Mouse (Mus musculus) embryonic fibroblast, embryonic 13.5 days (primary cell): ENCODE measurements around the gene Ache. TPM values are rescaled to one million over a fixed set of nuclear protein-coding genes. Genes with fewer than 3 reads are reported as not detected.
A peak's percentile ranks its signal among the peaks of the same experiment; 100 is the strongest.

ENCODE experiments used
- H3K27ac ChIP-seq: 2 replicates; pipeline ENCODE4 v1.5.1; 2012; ENCODE audit warnings: low read length, control low read depth, inconsistent platforms; ENCODE audit not compliant: insufficient read depth
- H3K4me1 ChIP-seq: 2 replicates; pipeline ENCODE4 v1.6.1; 2011; ENCODE audit warnings: low read length; ENCODE audit not compliant: control insufficient read depth, insufficient read depth
- H3K4me3 ChIP-seq: 2 replicates; pipeline ENCODE4 v1.5.1; 2011; ENCODE audit warnings: mild to moderate bottlenecking, control low read depth, low read length; ENCODE audit not compliant: insufficient read depth
- CTCF ChIP-seq: IDR thresholded peaks from 2 replicates; pipeline ENCODE4 v1.5.1; 2011; ENCODE audit warnings: mild to moderate bottlenecking, control low read depth, low read length, moderate library complexity, borderline replicate concordance; ENCODE audit not compliant: insufficient read depth
- POLR2A ChIP-seq: IDR thresholded peaks from 2 replicates; pipeline ENCODE4 v1.6.1; 2011; ENCODE audit warnings: low read depth, mild to moderate bottlenecking, control low read depth, low read length, moderate library complexity
- polyA plus RNA-seq: library from polyadenylated mRNA; stranded (reverse); fragments of >200 nt; gene quantifications from 2 replicates; pipeline ENCODE4 v1.2.4, GENCODE M21; 2011; ENCODE audit warnings: low read depth; ENCODE audit not compliant: missing spikeins, insufficient read length

Ache gene
- polyA plus RNA-seq, 1 experiment, result 0.33 TPM

GRCm38 (mm10) chr5:137333512-137334174, 46.3 kb downstream of the Ache start, which contains the start of gene Slc12a9:
Gene Slc12a9 (minus strand): TSS chr5:137333597.
- TF ChIP-seq POLR2A (peak; percentile 59; the same call in 1 of the 2 replicates), CTCF (peak; percentile 74; the same call in 1 of the 2 replicates)
- Histone ChIP-seq H3K4me3 (peak within 1 kb of the TSS; percentile 60), H3K4me1 (no peaks in the 10 kb centered on the region), H3K27ac (no peak within 1 kb of the TSS)

GRCm38 (mm10) chr5:137334317-137334716, 47.0 kb downstream of the Ache start:
- TF ChIP-seq CTCF (no peak), POLR2A (no peak)
- H3K4me1 ChIP-seq, result no peaks in the 10 kb centered on the region
- no peak overlapping the region for H3K4me3 ChIP-seq
- no peak overlapping the region for H3K27ac ChIP-seq

- TF ChIP-seq CTCF (no peak), POLR2A (no peak)
- H3K27ac ChIP-seq, result no peak overlapping the region
- H3K4me3 ChIP-seq, result no peak overlapping the region
- H3K4me1 ChIP-seq, result no peaks in the 10 kb centered on the region
Measured at GRCm38 (mm10) chr5:137335066-137335465, 47.7 kb downstream of the Ache start.

- H3K27ac ChIP-seq, result no peak overlapping the region
- H3K4me3 ChIP-seq, result no peak overlapping the region
- TF ChIP-seq CTCF, result no peak
- no peak for TF ChIP-seq POLR2A
- no peaks in the 10 kb centered on the region for H3K4me1 ChIP-seq
Measured at GRCm38 (mm10) chr5:137337190-137337589, 49.9 kb downstream of the Ache start.

- TF ChIP-seq POLR2A (peak; percentile 63), CTCF (no peak)
- H3K4me1 ChIP-seq, result no peaks in the 10 kb centered on the region
- H3K4me3 ChIP-seq, result peak overlapping the region; percentile 31
- H3K27ac ChIP-seq, result peak overlapping the region; percentile 72
Measured at GRCm38 (mm10) chr5:137338256-137338655, 50.9 kb downstream of the Ache start.

- peak overlapping the region; percentile 31 for H3K4me3 ChIP-seq
- no peaks in the 10 kb centered on the region for H3K4me1 ChIP-seq
- TF ChIP-seq CTCF (no peak), POLR2A (no peak; the same call in 1 of the 2 replicates)
- H3K27ac ChIP-seq, result peak overlapping the region; percentile 72
Measured at GRCm38 (mm10) chr5:137338663-137339289, 51.5 kb downstream of the Ache start.

GRCm38 (mm10) chr5:137339290-137339979, 52.1 kb downstream of the Ache start:
- no peak for TF ChIP-seq POLR2A
- TF ChIP-seq CTCF, result no peak
- Histone ChIP-seq H3K4me1 (no peaks in the 10 kb centered on the region), H3K27ac (no peak overlapping the region), H3K4me3 (no peak overlapping the region)

- no peak overlapping the region for H3K4me3 ChIP-seq
- H3K27ac ChIP-seq, result no peak overlapping the region
- TF ChIP-seq POLR2A (no peak), CTCF (no peak)
- no peaks in the 10 kb centered on the region for H3K4me1 ChIP-seq
Measured at GRCm38 (mm10) chr5:137340222-137340621, 52.9 kb downstream of the Ache start.

- H3K27ac ChIP-seq, result no peak overlapping the region
- H3K4me3 ChIP-seq, result no peak overlapping the region
- H3K4me1 ChIP-seq, result no peaks in the 10 kb centered on the region
- TF ChIP-seq POLR2A, result no peak
- TF ChIP-seq CTCF, result no peak
Measured at GRCm38 (mm10) chr5:137342407-137343012, 55.2 kb downstream of the Ache start.
